Mouse (Mus musculus) layer of hippocampus, postnatal 25 days (tissue): Measurements from ENCODE around the gene Amhr2. TPM values are rescaled to one million over a fixed set of nuclear protein-coding genes. Genes with fewer than 3 reads are reported as not detected.

Experiments used
- DNase-seq, 2 experiments: peaks; one replicate each; pipeline ENCODE4 v3.0.0; 2022; ENCODE audit warnings: mixed read lengths in 2 of 2, low spot score in 1 of 2; ENCODE audit errors: extremely low spot score in 1 of 2
- total RNA-seq, 2 experiments: library from RNA; stranded (reverse); gene quantifications; 2 replicates each; pipeline ENCODE4 v1.2.3; 2021

Gene Amhr2
- total RNA-seq, 2 experiments from 2014 or later = 0.80 to 0.91 TPM

DNA sequence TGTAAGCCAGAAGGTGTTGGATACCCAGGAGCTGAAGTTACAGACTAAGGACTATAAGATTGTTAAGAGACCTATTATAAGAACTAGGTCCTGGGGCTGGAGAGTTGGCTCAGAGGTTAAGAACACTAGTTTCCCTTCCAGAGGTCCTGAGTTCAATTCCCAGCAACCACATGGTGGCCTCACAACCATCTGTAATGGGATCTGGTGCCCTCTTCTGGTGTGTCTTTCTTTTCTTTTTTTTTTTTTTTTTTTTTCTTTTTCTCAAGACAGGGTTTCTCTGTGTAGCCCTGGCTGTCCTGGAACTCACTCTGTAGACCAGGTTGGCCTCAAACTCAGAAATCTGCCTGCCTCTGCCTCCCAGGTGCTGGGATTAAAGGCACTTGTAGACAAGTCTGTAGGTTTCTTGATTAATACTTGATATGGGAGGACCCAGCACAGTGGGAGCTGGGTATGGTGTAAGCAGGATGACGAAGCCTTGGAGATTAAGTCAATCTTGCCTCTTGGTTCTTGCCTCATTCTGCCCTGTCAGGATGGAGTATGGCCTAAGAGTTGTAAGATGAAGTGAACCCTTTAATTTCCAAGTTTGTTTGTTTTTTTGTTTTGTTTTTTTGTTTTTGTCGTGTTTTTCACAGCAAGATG is 21.4 kb upstream of the Amhr2 start:
- no peak for DNase-seq

DNA sequence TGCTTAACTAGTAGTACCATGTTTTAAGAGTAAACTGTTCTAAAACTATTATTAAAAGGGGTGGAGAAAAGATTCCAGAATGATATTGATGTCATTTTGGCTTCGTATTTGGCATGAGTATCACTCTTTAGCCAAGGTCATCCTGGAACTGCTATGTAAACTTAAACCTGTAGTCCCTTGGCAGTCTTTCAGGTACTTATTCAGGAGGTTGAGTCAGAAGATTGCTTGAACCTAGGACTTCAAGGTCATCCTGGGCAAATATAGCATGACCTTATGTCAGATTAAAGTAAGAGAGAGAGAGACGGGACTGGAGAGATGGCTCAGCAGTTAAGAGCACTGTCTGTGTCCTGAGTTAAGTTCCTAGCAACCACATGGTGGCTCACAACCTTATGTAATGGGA is 20.5 kb upstream of the Amhr2 start:
- DNase-seq = no peak

DNA sequence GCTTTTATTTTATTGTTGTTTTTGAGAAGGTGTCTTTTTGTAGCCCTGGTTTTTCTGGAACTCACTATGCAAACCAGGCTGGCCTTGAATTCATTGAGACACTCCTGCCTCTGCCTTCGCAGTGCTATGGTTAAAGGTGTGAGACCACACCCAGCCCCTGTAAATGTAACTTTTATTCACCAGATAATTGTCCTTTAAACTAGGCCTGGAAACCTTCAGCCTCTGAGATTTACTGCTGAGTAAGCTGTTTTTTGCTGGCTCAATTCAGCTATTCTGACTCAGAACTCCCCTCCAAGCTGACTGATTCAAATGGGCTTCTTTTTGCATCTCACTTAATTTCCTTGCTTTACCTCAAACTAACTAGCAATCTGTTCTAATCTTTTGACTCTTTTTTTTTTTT is 18.2 kb upstream of the Amhr2 start:
- DNase-seq = no peak

DNA sequence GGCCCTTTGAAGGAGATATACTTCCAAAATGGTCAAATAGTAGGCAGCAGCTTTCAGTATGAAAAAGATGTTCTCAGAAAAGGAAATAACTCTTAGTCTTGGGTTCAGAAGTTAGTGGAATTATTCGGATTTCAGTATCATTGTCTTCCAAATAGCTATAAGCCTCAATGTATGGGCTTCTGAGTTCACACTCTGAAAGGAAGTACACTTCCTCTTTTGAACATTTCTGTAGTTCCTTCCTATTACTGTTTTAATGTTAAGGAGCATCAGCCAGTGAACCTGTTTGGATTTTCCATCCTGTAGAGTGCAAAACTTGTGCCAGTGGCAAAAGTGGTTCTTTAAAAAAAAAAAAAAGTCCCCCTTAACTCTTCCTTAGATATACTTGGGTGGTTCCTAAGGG is 13.1 kb upstream of the Amhr2 start:
- DNase-seq = no peak

DNA sequence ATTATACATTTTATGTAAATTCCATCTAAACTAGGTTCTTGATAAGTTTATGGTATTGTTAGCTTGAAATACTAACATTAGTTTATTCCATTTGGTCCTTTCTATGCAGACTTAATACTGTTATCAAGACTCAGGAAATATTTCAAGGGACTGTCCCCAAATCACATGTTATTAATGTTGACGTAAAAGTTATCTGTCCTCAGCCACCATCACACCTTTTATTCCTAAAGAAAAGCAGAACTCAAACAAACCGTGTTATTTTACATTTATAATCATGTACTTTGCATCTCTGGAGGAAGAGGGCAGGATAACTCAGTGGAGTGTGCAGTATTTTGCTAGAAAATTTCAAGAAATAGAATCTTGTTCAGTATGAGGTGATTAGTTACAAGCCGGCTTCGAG is 12.0 kb upstream of the Amhr2 start:
- DNase-seq = no peak

DNA sequence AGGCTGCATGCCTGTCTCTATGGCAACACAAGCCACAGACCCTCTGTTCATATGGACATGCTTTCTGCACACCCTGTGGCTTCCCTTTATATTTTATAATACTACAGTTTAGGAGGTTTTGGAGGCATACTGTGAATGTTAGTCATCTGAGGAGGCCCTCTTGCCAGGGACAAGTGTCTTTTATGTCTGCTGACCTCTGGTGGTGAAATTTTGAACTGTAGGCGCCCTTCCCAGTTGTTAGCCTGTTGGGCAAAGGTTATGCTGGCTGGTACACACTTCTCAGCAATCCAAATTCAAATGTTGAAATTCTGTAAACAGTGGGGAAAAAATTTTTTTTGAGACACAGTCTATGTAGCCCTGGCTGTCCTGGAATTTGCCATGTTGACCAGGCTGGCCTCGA is 2.7 kb upstream of the Amhr2 start:
- DNase-seq = peak; percentile 71 to 95

DNA sequence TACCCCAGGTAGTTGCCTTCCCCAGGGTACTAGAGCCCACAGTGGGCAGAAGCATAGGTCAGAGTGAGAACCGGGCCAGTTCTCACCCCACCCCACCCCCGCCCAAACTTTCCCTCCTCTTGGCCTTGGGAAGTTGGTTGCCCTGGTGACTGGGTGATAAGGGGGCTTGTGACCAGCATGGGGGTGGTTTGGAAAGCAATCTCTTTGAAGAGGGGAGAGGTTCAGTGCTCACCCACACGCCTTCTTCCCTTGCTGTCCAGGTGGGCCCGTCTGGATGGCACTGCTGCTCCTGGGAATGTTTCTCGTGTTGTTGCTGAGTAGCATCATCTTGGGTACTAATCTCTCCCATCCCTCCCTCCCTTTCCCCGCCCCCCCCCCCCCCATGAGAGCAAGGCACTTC is 1.3 kb downstream of the Amhr2 start:
- no peak for DNase-seq

DNA sequence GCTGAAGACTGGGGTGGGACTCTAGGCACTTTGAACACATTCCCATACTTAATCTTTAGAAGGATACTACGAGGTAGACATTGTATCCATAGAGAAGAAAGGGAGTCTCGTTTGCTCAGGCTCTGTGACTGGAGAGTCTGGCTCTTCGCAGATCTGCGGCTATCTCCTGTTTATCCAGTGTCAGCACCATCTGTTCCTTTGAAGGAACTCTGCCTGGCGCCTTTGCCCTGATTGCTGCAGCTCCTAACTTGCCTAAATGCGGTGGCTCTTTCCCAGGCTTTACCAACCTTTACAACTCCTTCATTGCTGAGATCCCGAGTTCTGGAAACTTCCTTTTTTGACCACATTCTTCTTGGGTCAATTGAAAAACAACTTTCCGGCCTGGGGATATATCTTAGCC is 4.2 kb downstream of the Amhr2 start:
- no peak for DNase-seq

DNA sequence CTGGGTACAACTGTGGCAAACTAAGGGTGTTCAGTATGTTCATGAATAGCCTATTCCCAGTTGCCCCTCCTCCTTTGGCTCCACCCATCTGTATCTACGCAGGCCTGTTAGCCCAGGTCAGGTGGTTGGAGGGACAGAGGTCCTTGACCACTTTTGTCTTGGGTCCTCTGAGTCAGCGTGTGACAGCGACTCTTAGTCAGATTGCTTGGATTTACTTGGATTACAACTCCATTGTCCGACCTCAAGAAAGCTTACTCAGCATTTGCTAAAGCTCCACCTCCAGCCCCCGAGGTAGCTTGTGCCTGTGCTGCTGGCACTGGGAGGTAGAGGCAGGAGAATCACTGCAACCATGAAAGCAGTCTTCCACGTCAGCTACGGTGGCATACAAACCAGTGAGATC is 5.8 kb downstream of the Amhr2 start:
- no peak for DNase-seq

DNA sequence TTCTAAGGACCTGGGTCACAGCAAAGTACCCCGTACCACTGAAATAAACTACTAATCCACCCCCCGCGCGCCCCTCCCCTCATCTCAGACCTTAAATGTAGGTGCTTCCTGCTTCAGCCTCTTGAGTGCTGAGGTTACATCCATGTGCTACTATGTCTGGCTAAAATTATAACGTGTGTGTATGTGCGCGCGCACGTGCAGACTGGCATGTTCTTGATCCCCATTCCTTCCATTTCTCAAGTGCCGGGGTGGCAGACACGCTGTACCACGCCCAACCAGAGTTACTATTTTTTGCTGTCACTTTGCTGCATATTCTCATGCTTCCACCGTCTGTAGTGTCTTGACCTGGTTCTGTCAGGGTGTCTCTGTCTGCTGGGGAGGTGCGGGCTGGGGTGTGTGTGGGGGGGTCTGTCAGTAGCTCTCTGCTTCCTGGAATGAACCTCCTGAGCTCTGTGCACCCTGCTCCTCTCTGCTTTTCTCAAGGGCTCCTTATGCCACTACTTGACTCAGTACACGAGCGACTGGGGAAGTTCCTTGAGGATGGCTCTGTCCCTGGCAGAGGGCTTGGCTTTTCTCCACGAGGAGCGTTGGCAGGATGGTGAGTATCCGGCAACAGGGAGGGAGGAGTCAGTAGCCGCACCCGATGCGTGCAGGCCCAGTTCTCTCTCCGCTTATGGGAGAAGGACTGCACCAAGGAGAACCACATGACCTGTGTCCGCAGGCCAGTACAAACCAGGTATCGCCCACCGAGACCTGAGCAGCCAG is 6.7 kb downstream of the Amhr2 start:
- DNase-seq = no peak

DNA sequence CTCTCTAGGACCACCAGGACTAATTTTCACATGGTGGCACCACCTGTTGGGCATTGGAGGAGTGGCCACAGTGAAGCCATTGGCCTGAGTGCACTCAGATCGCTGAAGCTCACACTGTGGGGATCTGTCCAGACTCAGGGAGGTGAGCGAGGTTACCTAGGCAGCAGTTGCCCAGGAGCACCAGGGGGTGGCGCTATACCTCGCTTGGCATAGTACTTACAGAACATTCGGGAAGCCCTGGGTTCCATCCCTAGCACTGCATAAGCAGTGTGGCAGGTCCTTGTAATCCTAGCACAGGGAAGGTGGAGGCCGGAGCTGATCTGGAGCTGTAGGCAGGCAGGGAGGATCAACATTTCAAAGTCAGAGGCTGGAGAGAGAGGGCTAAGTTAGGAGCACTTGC is 10.8 kb downstream of the Amhr2 start:
- DNase-seq = no peak

DNA sequence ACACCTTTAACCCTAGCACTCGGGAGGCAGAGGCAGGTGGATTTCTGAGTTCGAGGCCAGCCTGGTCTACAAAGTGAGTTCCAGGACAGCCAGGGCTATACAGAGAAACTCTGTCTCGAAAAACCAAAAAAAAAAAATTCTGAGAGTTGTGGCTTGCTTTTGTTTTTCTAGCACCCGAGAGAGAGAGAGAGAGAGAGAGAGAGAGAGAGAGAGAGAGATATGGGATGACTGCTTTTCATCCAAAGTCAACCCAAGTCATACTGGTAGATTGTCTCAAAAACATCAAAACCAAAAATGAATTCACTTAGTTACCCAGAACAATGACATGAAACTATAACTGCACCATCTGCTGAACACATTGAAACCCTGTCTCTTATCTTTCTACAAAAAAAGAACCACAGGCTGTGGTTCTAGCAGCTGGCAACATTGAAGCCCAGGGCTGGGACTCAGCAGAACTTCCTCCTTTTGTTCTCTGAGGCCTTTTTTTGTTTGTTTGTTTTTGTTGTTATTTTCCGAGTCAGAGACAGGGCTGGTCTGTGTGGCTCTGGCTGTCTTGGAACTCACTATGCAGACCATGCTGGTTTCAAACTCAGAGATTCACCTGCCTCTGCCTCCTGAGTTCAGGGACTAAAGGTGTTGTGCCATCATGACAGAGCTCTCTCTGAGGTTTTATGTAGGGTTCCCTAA is 13.0 kb downstream of the Amhr2 start:
- DNase-seq = no peak

DNA sequence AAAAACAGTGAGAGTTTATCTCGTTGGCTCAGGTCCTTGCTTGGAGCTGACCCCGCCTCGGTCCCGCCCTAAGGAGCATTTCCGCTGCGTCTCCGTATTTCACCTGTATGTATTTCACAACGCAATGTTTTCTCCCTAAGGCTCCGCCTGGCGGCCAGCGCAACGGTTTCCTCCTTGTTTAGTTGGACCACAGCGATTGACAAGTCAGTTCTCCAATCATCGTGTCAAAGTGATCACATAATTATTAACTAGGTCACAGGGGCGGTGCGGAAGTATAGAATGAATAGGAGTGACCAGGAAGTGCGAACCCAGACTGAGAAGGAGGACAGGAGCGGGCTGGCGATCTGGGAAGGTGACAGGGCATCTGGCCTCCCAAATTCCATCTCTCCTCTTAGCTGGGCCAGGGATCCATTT is 13.7 kb downstream of the Amhr2 start, which contains the start of gene Prr13:
TSS of gene Prr13 (plus strand) at position 125 of the 414 bp plus-strand sequence.
- peak; percentile 58 to 79 for DNase-seq

DNA sequence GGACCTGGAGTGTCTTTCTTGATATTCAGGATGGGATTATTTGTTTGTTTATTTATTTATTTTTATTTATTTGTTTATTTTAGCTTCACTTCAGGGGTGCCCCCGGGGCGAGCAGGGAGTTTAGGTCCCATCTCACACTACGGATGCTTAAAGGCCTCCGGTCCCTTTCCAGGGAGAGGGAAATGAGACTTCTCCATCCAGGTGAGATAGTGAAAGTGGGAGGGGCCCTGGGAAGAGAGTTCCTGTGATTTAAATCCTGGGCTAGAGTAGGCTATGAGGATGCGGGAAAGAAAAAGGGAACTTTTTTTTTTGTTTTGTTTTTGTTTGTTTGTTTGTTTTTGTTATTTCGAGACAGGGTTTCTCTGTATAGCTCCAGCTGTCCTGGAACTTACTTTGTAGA is 14.2 kb downstream of the Amhr2 start:
- DNase-seq = no peak

DNA sequence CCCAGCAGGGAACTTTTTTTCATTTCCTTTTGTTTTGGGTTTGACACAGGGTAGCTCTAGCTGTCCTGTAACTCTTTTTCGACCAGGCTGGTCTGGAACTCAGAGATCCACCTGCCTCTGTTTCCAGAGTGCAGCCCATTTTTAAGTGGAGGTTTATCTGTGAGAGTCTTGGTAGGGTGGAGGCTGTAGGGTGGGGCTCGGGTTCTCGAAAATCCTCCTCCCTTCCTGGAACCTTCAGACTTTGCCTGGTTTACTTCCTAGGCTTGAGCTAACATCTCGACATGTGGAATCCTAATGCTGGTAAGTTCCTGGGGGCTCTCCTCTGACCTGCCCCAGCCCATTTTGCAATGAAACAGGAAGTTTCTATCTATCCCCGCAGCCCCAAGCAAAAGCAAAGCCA is 14.7 kb downstream of the Amhr2 start:
- DNase-seq = no peak

DNA sequence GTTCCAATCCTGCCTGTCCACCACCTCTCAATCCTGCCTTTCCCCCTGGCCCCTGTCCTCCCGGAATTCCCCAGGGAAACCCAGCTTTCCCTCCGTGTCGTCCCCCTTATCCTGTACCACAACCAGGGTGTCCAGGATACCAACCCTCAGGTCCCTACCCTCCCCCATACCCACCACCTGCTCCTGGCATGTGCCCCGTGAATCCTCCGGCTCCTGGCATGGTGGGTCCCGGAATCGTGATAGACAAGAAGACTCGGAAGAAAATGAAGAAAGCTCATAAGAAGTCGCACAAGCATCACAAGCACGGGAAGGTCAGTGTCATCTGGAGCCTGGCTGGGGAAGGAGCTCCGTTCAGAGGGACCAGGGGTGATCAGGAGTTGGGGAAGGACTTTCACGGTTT is 15.2 kb downstream of the Amhr2 start:
- no peak for DNase-seq

DNA sequence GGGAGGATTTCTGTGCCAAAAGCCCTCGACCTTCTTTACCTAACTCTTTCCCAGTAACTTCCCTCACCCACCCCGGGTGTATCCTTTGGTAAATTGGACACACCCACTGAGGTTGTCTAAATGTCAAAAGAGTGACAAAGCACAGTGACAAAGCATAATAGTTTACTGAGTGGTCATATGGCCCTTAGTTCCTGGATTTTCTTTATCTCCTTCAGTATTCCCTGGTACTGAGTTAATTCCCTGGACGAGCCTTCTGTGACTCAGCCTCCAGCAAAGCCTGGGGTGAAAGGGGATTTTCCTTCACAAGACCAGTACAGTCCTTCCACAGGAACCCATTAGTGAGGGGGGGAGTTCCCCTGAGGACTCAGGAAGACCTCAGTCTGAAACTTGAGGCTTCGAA is 15.8 kb downstream of the Amhr2 start:
- DNase-seq = no peak

DNA sequence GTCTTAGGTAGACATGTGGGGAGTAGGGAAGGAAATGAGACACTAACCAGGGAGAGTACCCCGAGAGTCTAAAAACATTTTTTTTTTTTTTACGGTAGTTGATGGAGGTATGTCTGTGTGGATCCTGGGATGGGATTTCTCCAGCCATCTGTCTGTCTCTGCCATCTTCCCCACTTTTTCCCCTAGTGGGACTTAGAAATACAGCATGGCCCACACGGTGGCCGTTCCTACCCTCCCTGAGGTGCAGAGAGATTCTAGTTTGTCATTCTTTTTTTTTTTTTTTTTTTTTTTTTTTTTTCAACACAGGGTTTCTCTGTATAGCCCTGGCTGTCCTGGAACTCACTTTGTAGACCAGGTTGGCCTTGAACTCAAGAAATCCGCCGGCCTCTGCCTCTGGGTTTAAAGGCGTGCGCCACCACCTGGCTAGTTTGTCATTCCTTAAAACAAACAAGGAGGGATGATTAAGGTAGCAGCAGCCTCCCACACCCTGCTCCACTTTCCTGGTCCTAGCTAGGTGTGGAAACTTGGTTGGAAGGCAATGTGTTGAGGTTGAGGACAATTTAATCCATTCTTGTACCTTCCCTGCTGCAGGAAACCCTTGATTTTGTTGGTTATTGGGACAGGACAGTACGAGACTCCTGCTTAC is 16.4 kb downstream of the Amhr2 start:
- no peak for DNase-seq

DNA sequence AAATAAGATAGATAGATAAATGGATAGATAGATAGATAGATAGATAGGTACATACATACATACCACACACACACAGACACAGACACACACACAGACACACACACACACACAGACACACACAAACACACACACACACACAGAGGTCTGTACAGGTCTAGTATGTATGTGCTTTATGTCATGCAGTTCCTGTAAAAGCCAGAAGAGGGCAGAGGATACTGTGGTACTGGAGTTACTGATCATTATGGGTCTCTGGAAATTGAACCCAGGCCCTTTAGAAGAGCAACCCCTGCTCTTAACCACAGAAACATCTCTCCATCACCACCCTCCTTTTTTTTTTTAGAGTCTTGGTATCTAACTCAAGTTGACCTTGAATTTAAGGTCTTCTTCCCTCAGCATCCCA is 18.5 kb downstream of the Amhr2 start:
- DNase-seq = no peak

DNA sequence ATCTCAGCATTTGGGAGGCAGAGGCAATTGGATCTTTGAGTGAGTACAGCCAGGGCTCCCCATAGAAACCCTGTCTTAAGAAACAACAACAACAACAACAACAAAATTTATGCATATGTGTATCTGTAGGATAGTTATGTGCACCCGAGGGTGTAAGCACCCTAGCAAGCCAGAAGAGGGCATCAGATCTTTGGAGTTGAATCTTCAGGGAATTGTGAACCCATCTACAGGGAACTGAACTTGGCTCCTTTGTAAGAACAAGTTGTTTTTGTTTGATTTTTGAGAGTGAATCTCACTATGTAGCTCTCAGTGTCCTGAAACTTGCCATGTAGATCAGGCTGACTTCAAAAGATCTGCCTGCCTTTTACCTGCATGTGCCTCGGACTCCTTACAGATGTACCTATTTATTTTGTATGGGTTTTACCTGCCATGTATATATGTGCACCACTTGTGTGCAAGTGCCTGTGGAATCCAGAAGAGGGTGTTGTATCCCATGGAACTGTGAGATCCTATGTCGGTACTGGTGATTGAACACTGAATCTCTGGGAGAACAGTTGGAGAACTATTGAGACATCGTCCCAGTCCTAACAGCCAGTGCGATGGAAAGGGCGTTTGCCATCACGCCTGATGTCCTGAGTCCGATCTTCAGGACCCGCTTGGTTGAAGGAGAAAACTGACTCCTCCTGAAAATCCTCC is 23.7 kb downstream of the Amhr2 start:
- no peak for DNase-seq

DNA sequence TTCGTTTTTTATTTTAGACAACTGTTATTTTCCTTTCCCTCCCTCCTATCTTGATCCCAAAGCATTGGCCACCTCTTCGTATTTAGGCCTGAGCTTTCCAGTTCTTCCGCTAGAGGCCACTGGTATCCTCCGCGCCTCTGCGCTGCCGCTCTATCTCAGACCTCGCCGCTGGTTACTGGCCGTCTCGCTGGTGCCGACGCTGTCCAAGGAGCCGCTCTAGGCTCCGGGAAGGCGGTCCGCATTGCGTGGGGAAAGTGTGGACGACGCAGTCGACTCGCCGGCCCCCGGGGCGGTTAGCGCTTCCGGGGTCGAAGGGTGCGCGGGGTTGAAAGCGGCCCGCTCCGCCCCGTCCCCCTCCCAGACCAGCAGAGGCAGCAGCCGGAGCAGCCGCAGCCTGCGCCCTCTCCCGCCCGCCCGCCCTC is 25.0 kb downstream of the Amhr2 start, which contains the start of gene Pcbp2:
TSS of gene Pcbp2 (plus strand) at position 357 of the 422 bp plus-strand sequence.
- peak; percentile 81 to 93 for DNase-seq
